Mouse (Mus musculus) Muller cell, postnatal 12 days (primary cell): ENCODE measurements at regions not wholly inside any gene's neighbourhood (a gene's known extent, or its start where the extent isn't known, plus 50 kb on each side); places are given as distances from the start of the nearest gene placed in this dataset.

Experiments used
- DNase-seq: peaks from one replicate; pipeline ENCODE4 v3.0.0-alpha.2; 2015; ENCODE audit errors: inconsistent ontology term

DNA sequence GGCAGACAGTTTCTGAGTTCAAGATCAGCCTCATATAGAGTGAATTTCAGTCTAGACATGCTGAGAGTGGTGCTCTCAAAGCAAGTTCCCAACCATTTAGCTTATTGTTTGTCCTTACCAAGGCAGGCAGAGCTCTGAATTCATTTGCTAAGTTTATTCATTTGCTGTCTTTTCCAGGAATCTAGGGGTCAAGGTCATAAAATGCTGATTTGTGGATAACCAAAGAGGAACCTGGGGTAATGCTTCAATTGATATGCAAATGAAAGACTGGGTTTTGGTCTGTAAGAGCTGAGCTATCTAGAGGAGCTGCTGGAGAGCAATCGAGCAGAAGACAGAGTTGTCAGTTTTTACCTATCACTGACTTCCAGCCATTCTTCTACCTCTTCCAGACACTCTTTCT, 832.8 kb downstream of the Ryr2 start:
- DNase-seq, result no peak

DNA sequence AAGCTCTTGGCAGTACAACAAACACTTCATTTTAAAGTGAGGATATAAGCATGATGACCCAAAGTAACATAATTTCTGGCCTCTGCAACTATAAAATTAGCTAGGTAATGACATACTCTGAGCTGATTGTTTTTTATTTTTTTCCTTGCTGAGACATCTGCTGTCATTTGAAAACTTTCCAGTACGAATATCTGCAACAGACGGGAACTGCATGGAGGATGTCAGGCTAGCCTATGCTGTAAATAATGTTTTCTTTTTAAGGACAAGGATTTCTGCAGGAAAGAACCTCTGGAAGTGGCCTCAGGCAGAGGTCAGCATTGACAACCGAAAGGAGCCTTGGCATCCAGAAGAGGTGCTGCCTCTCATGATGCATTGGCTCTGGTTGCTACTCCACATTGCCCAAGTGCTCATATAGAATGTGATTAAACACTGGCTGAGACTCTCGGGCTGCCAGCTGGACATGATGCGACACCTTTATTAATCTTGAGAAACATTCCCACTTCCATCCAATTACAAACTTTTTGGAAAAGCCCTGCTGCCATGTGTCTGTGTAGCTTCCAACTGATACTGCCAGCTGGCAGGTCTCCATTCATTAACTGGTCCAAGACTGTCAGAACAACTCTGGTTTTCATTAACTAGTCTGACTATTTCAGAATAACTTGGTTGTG, 837.9 kb downstream of the Ryr2 start:
- peak; percentile 60 for DNase-seq

DNA sequence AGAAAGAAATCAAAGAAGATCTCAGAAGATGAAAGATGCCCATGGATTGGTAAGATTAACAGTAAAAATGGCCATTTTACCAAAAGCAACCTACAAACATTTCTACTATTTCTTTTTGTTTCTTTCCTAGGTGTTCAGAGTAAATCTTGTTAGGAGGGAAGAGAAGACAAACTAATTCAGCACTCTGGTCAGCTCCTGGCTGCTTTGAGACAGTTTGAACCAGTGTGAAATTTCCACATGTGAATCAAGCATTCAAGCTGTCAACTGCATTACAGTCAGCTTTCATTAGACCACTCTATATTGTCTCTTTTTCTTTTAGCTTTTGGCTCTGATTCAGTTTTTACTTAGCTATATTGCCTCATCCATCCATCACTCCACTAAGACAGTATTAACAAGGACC, 859.2 kb downstream of the Ryr2 start:
- peak; percentile 17 for DNase-seq

DNA sequence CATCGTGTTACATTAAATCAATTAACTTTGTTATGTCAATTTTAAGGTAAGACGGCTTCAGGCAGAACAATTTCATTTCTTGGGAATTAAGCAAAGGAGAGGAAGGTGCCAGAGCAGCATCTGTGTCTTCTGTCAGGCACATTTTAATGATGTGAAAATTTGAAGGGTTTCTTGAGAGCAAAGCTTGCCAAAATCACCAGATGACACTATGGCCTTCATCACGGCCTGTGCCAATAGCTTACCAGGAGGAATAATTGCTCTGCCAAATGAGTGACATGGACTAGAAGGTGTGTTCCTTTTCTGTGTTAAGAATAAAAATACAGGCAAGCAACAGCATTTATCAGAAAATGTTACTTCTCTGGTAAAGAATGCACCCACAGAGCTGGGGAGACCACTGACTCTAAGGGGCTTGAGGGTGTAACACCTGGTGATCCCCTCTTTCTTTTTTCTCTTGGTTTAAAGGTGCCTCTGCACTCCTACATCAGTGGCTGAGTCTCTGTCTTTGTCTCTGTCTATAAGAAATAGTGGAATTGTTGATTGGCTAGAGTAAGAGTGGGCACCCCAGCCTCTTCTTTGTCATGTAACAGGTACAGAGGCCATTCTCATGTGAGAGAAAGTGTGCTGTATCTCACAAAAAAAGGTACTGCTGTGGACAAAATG, 856.2 kb upstream of the Chrm3 start:
- DNase-seq, result no peak

DNA sequence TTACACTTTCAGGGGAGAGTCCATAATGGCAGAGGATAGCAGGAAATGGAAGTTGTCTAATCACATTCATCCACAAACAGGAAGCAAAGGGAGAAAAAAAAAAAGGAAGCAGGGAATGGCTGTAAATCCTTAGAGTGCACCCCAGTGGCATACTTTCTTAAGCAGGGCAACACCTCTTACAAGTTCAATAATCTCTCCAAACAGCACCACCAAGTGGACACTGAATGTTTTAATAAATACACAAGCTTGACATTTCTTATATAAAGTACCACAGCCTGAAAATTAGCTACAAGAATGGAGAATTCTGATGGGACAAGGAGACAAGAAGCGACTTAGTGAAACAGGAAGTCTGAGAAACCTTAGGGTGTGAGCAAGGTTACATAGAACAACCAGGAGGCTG, 849.5 kb upstream of the Chrm3 start:
- DNase-seq, result no peak

DNA sequence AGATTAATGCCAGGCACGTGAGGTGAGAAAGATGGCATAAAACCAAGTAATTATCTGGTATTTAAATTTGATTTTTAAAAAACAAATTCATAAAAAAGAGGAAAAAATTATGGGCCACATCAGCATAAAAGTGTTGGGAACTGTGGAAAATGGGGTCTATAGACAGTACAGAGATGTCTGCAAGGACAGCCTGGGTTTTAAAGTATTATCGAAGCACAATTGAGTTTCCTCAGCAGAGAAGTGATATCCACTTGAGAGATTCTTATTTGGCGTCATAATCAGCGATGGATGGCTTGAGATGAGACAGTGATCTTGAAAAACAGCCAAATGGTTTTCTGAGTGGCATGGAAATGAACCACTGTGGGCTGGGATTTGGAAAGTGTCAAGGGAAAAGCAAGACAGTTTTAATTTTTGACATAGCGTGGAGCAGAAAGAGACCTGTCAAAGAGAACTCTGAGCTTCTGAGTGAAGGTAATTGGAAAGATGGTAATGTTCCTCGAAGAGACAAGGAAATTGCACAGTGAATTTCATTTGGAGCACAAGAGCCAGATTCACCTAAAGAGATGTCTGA, 844.7 kb upstream of the Chrm3 start:
- no peak for DNase-seq

DNA sequence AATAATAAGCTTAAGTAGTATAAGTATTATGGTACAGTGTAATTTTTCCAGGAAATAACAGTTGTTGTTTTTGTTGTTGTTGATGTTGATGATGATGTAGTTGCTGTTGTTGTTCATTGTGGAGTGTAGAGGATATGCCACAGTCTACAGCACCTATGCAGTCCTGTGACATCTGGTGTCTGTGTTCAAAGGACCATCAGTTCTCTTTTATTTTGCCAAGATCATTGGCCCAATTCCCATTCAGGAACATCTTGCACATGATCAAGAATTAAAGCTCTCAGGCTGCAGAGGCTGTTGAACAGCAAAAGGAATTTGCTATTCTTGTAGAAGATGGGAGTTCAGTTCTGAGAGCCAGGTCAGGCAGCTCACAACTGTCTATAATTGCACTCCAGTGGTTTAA, 841.3 kb upstream of the Chrm3 start:
- DNase-seq, result no peak

DNA sequence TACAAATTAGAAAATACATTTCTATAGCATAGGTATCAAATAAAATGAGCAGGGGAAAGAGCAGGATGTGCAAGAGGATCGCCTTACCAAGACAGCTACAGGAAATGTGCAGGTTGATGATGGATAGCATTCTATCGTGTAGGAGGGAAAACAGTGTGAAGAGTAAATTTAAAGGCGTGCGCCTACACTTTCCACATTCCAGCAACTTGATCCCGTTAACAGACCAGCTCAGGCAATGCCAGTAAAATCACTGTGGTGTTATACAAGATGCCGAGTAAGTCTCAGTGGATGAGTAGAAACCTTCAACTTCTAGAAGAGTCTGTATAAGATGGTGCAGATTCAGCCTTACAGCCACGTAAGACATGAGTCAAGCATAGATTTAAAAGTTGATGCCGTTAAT, 831.8 kb upstream of the Chrm3 start:
- no peak for DNase-seq

DNA sequence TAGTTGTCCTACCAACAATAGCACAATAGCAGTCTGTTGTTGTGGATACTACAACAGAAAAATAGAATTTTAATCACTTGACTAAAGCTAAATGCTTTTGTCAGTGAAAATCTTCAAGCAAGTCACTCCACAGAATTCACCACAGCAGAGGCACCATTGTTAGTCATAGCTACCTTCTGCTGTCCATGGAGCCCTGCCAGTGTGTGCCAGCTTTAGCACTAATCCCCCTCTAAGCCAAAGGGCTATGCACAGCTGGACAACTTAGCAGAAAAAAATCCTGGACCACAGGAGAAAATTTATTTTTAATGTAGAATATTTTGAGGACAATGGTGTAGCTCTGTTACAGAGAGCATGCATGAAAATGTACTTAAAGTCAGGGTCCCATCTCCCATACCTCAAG, 820.5 kb upstream of the Chrm3 start:
- no peak for DNase-seq

DNA sequence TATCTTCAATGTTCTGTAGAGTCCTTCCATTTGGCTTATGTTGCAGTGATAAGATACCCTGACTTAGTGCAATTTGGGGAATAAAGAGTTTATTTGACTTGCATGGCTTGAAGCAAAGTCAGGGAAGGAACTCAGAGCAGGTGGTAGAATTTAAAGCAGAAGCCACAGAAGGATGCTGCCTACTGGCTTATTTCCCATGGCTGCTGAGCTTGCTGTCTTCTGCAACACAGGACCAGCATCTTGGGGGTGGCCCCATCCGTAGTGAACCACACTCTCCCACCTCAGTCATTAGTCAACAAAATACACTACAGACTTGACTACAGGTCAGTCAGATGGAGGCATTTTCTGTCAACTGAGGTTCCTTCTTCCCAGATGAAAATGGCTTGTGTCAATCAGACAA, 819.7 kb upstream of the Chrm3 start:
- no peak for DNase-seq

DNA sequence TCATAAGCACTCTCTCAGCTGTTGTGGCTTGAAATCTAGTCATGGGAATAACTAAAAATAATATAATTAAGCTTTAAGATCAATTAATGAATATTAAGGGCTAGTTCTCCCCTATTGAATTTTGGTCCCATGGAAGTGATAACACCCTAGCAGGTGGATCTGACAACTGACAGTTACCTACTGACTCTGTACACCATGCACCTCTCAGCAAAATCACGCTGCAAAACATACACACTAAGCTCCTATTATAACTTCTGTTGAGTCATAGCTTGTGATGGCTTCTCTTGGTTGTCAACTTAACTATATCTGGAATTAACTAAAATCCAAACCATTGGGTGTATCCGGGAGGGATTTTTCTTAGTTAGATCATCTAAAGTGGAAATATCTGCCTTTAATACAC, 817.9 kb upstream of the Chrm3 start:
- no peak for DNase-seq

DNA sequence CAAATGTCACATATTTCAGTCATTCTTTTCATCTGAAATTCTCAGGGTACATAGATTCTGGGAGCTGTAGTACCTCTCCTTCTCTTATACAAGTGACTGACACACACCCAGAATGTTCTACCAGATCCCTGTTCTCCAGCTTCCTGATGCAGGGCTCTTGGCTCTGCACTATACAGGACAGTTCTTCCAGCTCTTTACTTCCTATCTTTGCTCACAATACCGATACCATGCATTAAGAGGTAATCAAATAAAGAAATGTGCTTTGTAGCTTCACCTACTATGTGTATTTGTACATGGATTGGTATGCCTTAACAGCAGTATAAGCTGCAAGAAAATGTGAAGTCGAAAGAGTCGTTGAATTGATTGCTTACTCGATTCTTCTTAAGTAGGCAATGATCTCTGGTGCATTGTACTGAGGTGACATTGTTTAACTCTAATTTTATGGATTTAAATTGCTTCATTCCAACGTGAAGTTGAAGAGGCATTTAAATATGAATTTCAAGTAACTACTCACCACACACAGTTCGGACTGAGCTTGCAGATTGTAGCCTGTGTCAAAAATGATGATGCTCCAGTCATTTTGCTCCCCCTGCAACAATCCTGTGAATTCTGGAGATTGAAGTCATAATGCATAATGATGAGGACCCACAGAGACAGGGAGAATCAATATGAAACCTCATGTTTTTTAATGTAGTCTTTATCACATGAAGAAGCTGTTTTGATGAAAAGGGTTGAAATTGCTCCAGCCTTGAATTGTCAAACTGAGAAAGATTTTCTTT, 817.2 kb upstream of the Chrm3 start:
- DNase-seq, result no peak

DNA sequence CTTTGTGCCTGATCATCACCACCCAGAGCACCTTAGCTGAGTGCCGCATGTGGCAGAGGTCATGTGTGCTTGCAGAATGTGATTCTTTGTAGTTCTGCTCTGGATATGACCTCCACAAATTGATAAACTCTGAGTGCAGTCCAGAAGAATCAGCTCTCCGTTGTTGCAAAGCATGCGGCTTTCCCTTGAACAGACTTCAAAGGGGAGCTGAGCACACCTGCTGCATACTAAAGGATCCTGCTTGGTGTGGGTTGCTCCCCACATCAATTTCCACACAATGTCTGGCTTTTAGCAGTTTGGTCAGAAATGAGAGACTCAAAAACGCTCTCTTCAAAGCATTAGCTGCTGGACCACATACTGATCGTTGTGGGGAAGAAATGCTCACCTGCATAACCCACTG, 806.5 kb upstream of the Chrm3 start:
- no peak for DNase-seq

DNA sequence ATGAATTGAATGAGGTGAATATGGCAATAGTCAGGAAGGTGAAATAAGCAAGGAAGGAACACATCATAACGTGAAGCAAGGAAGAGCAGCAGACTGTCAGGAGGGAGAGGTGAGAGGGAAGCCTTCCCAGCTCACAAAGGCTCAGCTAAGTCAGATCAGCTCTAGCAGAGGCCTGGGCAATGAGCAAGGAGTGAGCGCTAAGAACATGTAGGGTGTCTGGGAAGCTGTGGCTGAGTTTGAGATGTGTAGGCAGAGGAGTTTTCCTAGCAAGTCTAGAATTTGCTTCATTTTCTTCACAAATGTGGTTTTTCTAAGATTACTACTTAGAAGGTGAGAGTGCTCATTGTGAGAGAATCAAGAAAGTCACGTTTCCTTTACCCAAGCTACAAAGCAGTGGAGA, 803.5 kb upstream of the Chrm3 start:
- DNase-seq, result no peak

DNA sequence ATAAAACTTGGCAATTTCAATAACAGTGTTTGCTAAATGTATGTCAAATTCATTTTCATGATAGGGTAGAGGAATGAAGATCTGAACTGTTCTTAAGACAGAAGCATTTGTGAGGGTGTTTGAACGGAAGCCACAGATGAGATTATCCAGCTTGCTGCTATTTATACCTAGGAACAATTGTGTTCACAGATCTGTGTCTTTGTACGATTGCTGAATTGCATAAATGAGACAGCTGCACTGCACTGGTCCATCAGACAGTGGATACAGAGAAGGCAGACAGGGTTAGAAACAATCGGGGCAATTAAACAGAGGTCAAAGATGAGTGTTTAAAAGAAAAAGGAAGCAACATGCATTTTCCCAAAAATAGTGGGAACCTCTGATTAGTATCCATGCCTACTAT, 786.6 kb upstream of the Chrm3 start:
- no peak for DNase-seq

DNA sequence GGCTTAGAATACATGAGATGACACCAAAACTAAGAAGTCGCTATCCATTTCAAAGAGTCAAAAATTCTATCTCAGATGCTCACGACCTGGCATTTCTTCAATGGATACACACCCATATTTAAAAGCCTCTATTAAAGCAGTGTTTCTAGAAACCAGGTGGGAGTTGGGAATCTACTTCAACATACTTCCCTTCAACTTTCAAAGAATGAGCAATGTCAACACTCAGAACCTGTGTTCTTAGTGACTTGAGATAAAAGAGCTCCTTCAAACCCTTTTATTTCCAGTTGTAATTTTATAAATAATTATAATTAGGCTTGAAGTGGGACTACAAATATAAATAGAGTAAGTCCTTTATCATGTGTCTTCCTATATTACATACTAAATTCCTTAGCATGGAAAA, 747.0 kb upstream of the Chrm3 start:
- no peak for DNase-seq

DNA sequence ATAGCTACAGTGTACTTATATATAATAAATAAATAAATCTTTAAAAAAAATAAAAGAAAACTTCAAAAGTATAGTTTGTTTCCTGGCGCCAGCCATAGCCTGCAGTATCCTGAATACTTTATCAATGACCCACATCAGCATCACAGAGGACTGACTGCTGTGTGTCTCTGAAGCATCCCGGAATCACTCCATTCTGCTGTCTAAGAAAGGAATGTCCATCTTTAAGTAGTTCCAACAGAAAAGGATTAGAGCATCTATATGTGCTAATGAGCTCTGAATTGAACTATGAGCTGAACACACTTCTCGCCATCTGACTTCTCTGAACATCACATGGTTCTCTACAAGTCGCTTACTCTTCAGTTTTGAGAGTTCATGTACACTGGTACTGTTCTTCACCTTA, 745.8 kb upstream of the Chrm3 start:
- DNase-seq, result no peak

DNA sequence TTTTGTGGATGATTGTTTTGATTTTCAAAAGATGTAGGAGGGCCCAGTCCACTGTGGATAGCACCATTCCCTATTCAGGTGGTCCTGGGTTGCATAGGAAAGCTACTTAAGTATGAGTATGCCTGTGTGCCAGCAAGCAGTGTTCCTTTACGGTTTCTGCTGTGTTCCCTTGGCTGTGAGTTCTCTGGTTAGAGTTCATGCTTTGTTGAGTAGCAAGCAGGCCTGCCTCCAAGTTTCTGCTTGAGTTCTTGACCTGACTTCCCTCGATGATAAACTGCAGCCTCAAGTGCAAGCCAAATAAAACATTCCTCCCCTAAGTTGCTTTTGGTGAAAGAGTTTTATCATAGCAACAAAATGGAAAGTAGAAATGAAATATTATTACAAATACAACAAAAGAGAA, 744.9 kb upstream of the Chrm3 start:
- no peak for DNase-seq

DNA sequence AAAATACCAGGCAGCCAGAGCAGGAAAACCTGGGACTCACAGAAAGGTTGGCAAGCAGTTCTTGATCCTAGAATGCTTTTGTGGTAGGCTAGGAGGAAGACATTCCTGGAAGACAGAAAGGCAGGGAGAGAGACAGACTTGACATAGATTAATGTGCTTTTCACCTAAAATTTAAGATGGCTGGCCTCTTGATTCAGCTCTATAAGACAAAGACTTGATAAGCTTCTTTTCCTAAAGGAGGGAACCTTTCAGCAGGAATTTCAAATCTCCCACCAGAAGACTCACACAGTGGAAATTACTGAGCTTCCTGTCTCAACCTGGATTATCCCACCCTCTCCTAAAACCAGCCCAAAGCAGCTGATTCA, 738.9 kb upstream of the Chrm3 start:
- DNase-seq, result no peak

DNA sequence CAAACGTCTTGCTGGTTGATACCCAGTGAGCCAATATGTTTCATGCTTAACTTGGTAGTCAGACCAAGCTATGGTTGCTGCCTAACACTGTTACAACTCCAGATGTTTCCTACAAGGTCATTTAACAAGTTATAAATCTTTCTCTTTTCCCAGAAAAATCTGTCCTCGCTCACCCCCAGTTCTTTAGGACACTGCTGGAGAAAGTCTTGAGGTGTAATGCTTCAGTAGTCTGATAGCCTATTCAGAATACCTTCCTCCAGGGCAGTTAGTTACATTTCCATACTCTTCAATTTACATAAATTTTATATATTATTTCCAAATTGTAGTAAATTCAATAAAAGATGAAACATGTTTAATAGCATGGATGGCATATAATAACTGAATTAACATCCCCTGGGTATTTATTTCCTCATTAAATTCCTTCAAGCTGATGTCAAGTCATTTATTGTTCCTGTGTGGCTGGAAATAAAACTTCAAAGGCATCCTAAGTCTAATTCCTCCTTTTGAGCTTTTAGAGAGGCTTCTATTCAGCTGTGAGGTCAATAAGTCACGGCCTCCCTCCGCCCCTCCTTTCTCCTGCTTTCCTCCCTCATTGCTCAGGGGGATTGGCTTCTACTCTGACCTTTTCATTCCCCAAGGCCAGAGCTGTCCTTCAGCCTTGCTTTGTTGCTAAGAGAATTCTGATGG, 738.4 kb upstream of the Chrm3 start:
- DNase-seq, result peak; percentile 52

DNA sequence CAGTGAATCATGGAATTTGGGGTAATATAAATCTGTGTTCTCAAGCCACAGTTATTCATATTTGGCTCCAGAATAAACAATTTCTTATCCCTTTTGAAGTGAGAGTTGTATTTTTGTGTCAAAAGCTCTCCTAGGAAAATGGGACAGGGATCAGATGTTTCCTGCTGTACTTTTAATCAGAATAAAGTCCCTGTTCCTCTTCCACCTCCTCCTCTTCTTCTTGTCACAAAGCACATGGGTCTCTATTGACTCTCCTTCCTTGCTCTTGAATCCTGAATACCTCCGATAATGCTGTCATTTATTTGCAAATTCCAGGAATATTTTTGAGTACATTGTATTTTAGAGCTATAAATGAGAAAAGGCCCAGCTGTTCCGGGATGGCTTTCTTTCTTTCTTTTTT, 732.3 kb upstream of the Chrm3 start:
- DNase-seq, result peak; percentile 61
